Mouse (Mus musculus) C3H10T1/2 (cell line): ENCODE results near the gene Pgap1. TPM values are rescaled to one million over a fixed set of nuclear protein-coding genes. Genes with fewer than 3 reads are reported as not detected.

Experiments
- polyA plus RNA-seq, 2 experiments: library from polyadenylated mRNA; unstranded; fragments of >200 nt; fragmentation: generic; extraction: Trizol; gene quantifications; one replicate each; pipeline ENCODE4 v1.2.1; 2012; ENCODE audit warnings: missing spikeins in 2 of 2

Gene Pgap1
- polyA plus RNA-seq, result under 1 TPM; 0.02 to 0.31 TPM

DNA sequence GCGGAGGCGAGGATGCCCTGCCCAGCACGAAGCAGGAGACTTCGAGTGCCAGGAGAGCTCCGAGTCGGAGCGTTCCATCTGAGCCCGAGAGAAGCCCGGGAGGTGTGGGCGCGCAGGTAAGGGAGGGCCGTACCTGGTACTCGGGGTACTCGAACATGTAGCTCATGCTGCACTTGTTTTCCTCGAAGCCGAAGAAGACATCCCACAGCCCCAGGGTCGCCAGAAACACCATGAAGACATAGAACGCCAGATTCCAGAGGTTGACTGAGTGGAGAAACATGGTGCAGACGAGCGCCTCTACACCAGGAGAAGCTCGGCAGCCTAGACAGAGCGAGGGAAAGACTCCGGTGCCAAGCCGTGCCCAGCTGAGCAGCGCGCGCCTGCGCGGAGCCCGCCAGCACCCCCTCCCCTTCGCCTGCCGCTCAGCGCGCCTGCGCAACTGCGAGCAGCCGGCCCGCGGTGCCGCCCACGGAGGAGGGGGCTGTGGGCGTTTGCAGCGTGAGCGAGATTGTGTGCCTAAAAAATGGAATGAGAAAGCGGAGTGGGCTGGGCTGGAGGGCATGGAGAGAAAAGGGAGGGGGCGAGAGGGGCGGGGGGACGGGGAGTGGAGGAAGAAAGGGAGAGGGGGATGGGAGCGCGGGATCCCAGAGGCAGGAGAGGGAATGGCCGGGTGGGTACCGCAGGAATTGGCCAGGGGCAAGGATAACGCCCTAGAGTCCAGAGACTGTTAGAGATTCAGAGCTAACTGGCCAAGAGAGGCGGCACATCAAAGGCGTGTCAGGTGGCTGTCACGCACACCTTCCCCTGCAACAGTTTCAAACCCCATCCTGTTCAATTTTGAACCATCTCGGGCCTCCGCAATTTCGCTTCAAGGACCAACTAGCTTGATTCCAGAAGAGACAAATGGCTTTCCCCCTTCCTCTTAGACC lies at the start of gene Pgap1:
Gene Pgap1 (minus strand): TSS at position 384 of the 929 bp plus-strand sequence.

GRCm38 (mm10) chr1:54438340-54439079 lies 119.0 kb downstream of the Pgap1 start, which contains the start of gene Gtf3c3:
Gtf3c3 (minus strand) TSS chr1:54438971.

Other genes with a start within 250 kb of the Pgap1 start
- 1 to 10 TPM in 1 of 2 experiments, under 1 TPM in 1; 0.33 to 3.0 TPM for gene Gtf3c3, start 118.7 kb downstream of the Pgap1 start, polyA plus RNA-seq